Mouse (Mus musculus): ENCODE measurements around the gene Bcr. TPM values are rescaled to one million over a fixed set of nuclear protein-coding genes. Genes with fewer than 3 reads are reported as not detected.

Gene Bcr
- polyA plus RNA-seq, 1 experiment = 11.7 TPM

GRCm38 (mm10) chr10:75200733-75201132 is 140.3 kb downstream of the Bcr start:
- no peaks in the 10 kb centered on the region for H3K36me3 ChIP-seq (ENCODE audit: control insufficient read depth, insufficient read depth, low read length)
- no peak overlapping the region for H3K4me3 ChIP-seq (ENCODE audit: control insufficient read depth, low read depth, low read length)
- TF ChIP-seq POLR2A (IDR thresholded peaks at IDR 0.05; ENCODE audit: control insufficient read depth, low read depth, low read length) (no peak), CTCF (IDR thresholded peaks at IDR 0.05; ENCODE audit: control insufficient read depth, insufficient read depth, insufficient replicate concordance, low read depth, low read length) (no peak)
- H3K4me1 ChIP-seq (ENCODE audit: control insufficient read depth, insufficient read depth, low read length) = peaks cover 9% of the 10 kb centered on the region
- no peak overlapping the region; the same call in 1 of the 2 replicates for H3K27ac ChIP-seq (ENCODE audit: control insufficient read depth, insufficient read depth, low read depth, low read length)
- no peaks in the 10 kb centered on the region for H3K27me3 ChIP-seq (ENCODE audit: control insufficient read depth, insufficient read depth, low read length)

- Histone ChIP-seq H3K27me3 (ENCODE audit: control insufficient read depth, insufficient read depth, low read length) (no peaks in the 10 kb centered on the region), H3K36me3 (ENCODE audit: control insufficient read depth, insufficient read depth, low read length) (no peaks in the 10 kb centered on the region), H3K27ac (ENCODE audit: control insufficient read depth, insufficient read depth, low read depth, low read length) (no peak overlapping the region), H3K4me3 (ENCODE audit: control insufficient read depth, low read depth, low read length) (no peak overlapping the region), H3K4me1 (ENCODE audit: control insufficient read depth, insufficient read depth, low read length) (peaks cover 5% of the 10 kb centered on the region)
- TF ChIP-seq CTCF (IDR thresholded peaks at IDR 0.05; ENCODE audit: control insufficient read depth, insufficient read depth, insufficient replicate concordance, low read depth, low read length) = no peak
- TF ChIP-seq POLR2A (IDR thresholded peaks at IDR 0.05; ENCODE audit: control insufficient read depth, low read depth, low read length) = no peak
These were observed 145.8 kb downstream of the Bcr start for GRCm38 (mm10) chr10:75206192-75206591.

GRCm38 (mm10) chr10:75210841-75211240 is 150.4 kb downstream of the Bcr start:
- H3K4me3 ChIP-seq (ENCODE audit: control insufficient read depth, low read depth, low read length) = no peak overlapping the region

GRCm38 (mm10) chr10:75211807-75212645 is 151.6 kb downstream of the Bcr start, which contains the start of gene Specc1l:
Gene Specc1l (plus strand): TSS chr10:75212073.
- Histone ChIP-seq H3K4me3 (ENCODE audit: control insufficient read depth, low read depth, low read length) (peak within 1 kb of the TSS; percentile 91), H3K4me1 (ENCODE audit: control insufficient read depth, insufficient read depth, low read length) (peaks cover 6% of the 10 kb centered on the region), H3K27ac (ENCODE audit: control insufficient read depth, insufficient read depth, low read depth, low read length) (peak within 1 kb of the TSS; percentile 92), H3K27me3 (ENCODE audit: control insufficient read depth, insufficient read depth, low read length) (no peaks in the 10 kb centered on the region), H3K36me3 (ENCODE audit: control insufficient read depth, insufficient read depth, low read length) (no peaks in the 10 kb centered on the region)
- TF ChIP-seq POLR2A (IDR thresholded peaks at IDR 0.05; ENCODE audit: control insufficient read depth, low read depth, low read length) (peak; percentile 87), CTCF (IDR thresholded peaks at IDR 0.05; ENCODE audit: control insufficient read depth, insufficient read depth, insufficient replicate concordance, low read depth, low read length) (no peak)

More at GRCm38 (mm10) chr10:75210841-75211240, 150.4 kb downstream of the Bcr start:
- Histone ChIP-seq H3K27ac (ENCODE audit: control insufficient read depth, insufficient read depth, low read depth, low read length) (no peak overlapping the region), H3K27me3 (ENCODE audit: control insufficient read depth, insufficient read depth, low read length) (no peaks in the 10 kb centered on the region), H3K36me3 (ENCODE audit: control insufficient read depth, insufficient read depth, low read length) (no peaks in the 10 kb centered on the region), H3K4me1 (ENCODE audit: control insufficient read depth, insufficient read depth, low read length) (peaks cover 6% of the 10 kb centered on the region)
- TF ChIP-seq CTCF (IDR thresholded peaks at IDR 0.05; ENCODE audit: control insufficient read depth, insufficient read depth, insufficient replicate concordance, low read depth, low read length) (no peak), POLR2A (IDR thresholded peaks at IDR 0.05; ENCODE audit: control insufficient read depth, low read depth, low read length) (no peak)

- TF ChIP-seq CTCF (IDR thresholded peaks at IDR 0.05; ENCODE audit: control insufficient read depth, insufficient read depth, insufficient replicate concordance, low read depth, low read length) = no peak
- no peak overlapping the region for H3K27ac ChIP-seq (ENCODE audit: control insufficient read depth, insufficient read depth, low read depth, low read length)
- no peaks in the 10 kb centered on the region for H3K27me3 ChIP-seq (ENCODE audit: control insufficient read depth, insufficient read depth, low read length)
- H3K36me3 ChIP-seq (ENCODE audit: control insufficient read depth, insufficient read depth, low read length) = no peaks in the 10 kb centered on the region
- H3K4me1 ChIP-seq (ENCODE audit: control insufficient read depth, insufficient read depth, low read length) = peaks cover 6% of the 10 kb centered on the region
- H3K4me3 ChIP-seq (ENCODE audit: control insufficient read depth, low read depth, low read length) = no peak overlapping the region; the same call in 1 of the 2 replicates
These were observed 152.6 kb downstream of the Bcr start for GRCm38 (mm10) chr10:75212981-75213380.

- TF ChIP-seq POLR2A (IDR thresholded peaks at IDR 0.05; ENCODE audit: control insufficient read depth, low read depth, low read length) (no peak), CTCF (IDR thresholded peaks at IDR 0.05; ENCODE audit: control insufficient read depth, insufficient read depth, insufficient replicate concordance, low read depth, low read length) (no peak)
- Histone ChIP-seq H3K36me3 (ENCODE audit: control insufficient read depth, insufficient read depth, low read length) (no peaks in the 10 kb centered on the region), H3K4me3 (ENCODE audit: control insufficient read depth, low read depth, low read length) (no peak overlapping the region), H3K27me3 (ENCODE audit: control insufficient read depth, insufficient read depth, low read length) (no peaks in the 10 kb centered on the region), H3K4me1 (ENCODE audit: control insufficient read depth, insufficient read depth, low read length) (peaks cover 8% of the 10 kb centered on the region), H3K27ac (ENCODE audit: control insufficient read depth, insufficient read depth, low read depth, low read length) (no peak overlapping the region)
These were observed 160.3 kb downstream of the Bcr start for GRCm38 (mm10) chr10:75220722-75221121.

GRCm38 (mm10) chr10:75221936-75222610 is 161.7 kb downstream of the Bcr start:
- H3K4me3 ChIP-seq (ENCODE audit: control insufficient read depth, low read depth, low read length) = no peak overlapping the region
- no peaks in the 10 kb centered on the region for H3K27me3 ChIP-seq (ENCODE audit: control insufficient read depth, insufficient read depth, low read length)
- TF ChIP-seq POLR2A (IDR thresholded peaks at IDR 0.05; ENCODE audit: control insufficient read depth, low read depth, low read length) = no peak
- no peak for TF ChIP-seq CTCF (IDR thresholded peaks at IDR 0.05; ENCODE audit: control insufficient read depth, insufficient read depth, insufficient replicate concordance, low read depth, low read length)
- H3K4me1 ChIP-seq (ENCODE audit: control insufficient read depth, insufficient read depth, low read length) = peaks cover 8% of the 10 kb centered on the region
- H3K36me3 ChIP-seq (ENCODE audit: control insufficient read depth, insufficient read depth, low read length) = no peaks in the 10 kb centered on the region
- H3K27ac ChIP-seq (ENCODE audit: control insufficient read depth, insufficient read depth, low read depth, low read length) = peak overlapping the region; percentile 10; the same call in 1 of the 2 replicates

Data from testis, adult 2 months (tissue).